Mouse (Mus musculus) bone marrow macrophage, adult 2 months (primary cell): ENCODE data around the gene Gnaz. TPM values are rescaled to one million over a fixed set of nuclear protein-coding genes. Genes with fewer than 3 reads are reported as not detected.
A peak's percentile ranks its signal among the peaks of the same experiment; 100 is the strongest.
"Not testable (repeated sequence)": the region's sequence is repeated elsewhere in the genome, so short reads cannot be mapped to it uniquely, and the experiment has no call there.

Source experiments
- H3K27ac ChIP-seq: 2 replicates; pipeline ENCODE4 v1.5.1; 2012; ENCODE audit warnings: low read depth, low read length; ENCODE audit not compliant: insufficient read depth
- H3K4me1 ChIP-seq: 2 replicates; pipeline ENCODE4 v1.6.1; 2012; ENCODE audit warnings: low read length; ENCODE audit not compliant: control insufficient read depth, insufficient read depth
- H3K4me3 ChIP-seq: 2 replicates; pipeline ENCODE4 v1.5.1; 2012; ENCODE audit warnings: mild to moderate bottlenecking, low read length, moderate library complexity; ENCODE audit not compliant: insufficient read depth
- CTCF ChIP-seq: IDR thresholded peaks from 2 replicates; pipeline ENCODE4 v1.5.1; 2012; ENCODE audit warnings: low read depth, mild to moderate bottlenecking, low read length, moderate library complexity
- POLR2A ChIP-seq: IDR thresholded peaks from 2 replicates; pipeline ENCODE4 v1.6.1; 2012; ENCODE audit warnings: mild to moderate bottlenecking, low read depth, low read length, borderline replicate concordance
- polyA plus RNA-seq: library from polyadenylated mRNA; stranded (reverse); fragments of >200 nt; gene quantifications from 2 replicates; pipeline ENCODE4 v1.2.4, GENCODE M21; 2012; ENCODE audit not compliant: missing spikeins, insufficient read depth, insufficient read length

The Gnaz gene
- polyA plus RNA-seq, 1 experiment = not detected

DNA sequence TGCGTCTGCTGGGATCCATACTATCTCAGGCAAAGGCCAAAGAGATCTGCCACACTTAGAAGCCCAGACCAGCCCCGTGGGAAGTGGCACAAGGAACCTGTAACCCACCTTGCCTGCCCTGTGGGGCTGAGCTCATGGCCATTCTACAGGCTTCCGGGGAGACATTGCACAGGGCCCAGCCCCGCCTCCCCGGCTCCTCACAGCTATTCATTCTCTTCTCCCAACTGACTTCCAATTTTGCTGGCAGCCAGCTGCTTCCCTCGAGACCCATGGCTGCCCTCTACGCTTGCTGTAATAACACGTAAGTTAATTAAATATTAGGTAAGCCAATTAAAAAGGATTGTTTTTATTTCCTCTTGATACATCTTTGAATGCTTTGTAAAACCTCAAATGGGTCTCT lies 59.5 kb downstream of the Gnaz start:
- TF ChIP-seq POLR2A (no peak), CTCF (no peak)
- no peak overlapping the region for H3K4me3 ChIP-seq
- no peak overlapping the region for H3K27ac ChIP-seq

DNA sequence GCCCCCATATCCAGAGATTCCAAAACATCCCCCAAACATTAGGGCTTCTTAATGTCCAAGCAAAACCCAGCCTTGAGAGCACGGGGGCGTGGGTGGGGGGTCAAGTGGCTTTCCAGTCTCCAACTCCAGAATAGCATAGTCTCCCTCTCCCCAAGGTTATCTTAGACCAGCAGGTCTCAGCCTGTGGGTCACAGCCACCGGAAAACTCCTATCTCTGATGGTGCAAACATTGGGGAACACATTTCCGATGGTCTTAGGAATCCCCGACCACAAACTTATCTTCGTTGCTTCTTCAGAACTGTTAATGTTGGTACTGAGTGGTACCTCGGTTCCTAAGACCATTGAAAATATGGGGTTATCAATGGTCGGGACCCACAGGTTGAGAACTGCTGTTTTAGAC lies 61.8 kb downstream of the Gnaz start:
- TF ChIP-seq CTCF (no peak), POLR2A (no peak)
- Histone ChIP-seq H3K27ac (no peak overlapping the region), H3K4me1 (no peaks in the 10 kb centered on the region), H3K4me3 (no peak overlapping the region)

More for the DNA sequence above, 59.5 kb downstream of the Gnaz start:
- H3K4me1 ChIP-seq = no peaks in the 10 kb centered on the region

DNA sequence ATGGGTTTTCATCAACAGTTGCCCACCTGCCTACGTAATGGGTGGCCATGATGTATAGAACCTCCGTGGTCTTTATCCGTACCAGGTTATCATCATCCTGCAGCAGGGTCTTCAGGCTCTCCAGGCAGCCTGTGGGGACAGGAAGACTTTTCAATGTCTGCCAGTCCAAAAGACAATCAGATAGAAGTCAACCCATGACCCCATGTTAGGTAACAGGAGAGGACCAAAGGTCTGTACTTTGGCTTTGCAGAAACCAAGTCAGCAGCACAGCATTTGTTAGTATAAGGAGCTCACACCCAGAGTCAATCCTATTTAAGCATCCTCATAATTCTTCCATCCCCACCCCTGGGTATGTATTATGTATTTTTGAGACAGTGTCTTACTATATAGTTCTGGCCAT lies 62.7 kb downstream of the Gnaz start:
- TF ChIP-seq CTCF (no peak), POLR2A (no peak)
- H3K4me1 ChIP-seq = no peaks in the 10 kb centered on the region

DNA sequence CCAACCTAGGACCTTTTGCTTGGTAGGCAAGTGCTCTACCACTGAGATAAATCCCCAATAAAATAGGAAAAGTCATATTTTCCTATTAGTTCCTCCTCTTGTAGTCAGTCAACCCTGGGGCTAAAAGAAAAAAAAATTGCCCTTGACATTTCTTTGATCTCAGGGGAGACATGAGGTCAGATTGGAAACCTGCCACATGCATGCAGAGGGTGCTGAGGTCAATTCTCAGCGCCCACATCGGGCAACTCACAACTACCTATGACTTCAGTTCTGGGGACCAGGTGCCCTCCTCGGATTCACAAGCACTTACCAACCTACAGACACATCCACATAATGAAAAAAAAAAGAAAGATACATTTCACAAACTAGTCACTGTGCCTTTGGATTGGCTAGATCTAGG lies 63.3 kb downstream of the Gnaz start:
- no peak overlapping the region for H3K4me3 ChIP-seq
- no peaks in the 10 kb centered on the region for H3K4me1 ChIP-seq
- H3K27ac ChIP-seq = no peak overlapping the region
- TF ChIP-seq CTCF = no peak

More for the DNA sequence above, 62.7 kb downstream of the Gnaz start:
- Histone ChIP-seq H3K4me3 (no peak overlapping the region), H3K27ac (no peak overlapping the region)

DNA sequence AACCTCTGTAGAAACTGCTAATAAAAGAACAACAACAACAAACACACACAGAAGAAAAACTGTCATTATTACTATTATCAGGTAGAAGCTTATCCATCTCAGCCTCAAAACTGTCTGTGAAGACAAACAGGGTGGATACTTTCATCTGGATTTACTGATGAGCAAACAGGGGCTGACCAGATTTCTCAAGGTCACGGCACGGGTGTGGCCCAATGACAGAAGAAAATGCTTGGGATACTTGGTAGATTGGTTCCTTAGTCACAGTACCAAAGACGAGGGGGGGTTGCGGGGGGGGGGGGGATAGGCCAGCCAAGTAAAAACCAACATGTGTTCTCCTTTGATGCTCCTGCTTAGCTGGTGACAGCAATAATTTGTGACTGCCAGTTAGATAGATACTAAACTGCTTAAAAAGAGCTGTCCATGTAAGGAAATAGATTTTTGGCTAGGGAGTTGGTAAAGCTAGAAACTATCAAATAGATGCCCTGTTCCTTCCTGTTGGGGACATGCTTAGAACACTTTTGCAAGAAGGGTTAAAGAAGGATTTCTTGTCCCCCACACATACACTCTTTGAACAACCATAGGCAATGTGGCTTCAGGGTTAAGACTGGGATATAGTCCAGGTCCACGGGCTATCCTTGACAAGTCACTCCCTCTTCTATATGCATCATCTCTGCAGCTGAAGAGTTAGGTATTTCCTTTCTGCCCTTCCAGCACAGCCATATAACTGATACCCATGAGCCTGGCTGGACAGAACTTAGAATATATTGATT lies 64.6 kb downstream of the Gnaz start:
- Histone ChIP-seq H3K27ac (no peak overlapping the region), H3K4me3 (no peak overlapping the region), H3K4me1 (no peaks in the 10 kb centered on the region)
- TF ChIP-seq CTCF (no peak), POLR2A (no peak)

DNA sequence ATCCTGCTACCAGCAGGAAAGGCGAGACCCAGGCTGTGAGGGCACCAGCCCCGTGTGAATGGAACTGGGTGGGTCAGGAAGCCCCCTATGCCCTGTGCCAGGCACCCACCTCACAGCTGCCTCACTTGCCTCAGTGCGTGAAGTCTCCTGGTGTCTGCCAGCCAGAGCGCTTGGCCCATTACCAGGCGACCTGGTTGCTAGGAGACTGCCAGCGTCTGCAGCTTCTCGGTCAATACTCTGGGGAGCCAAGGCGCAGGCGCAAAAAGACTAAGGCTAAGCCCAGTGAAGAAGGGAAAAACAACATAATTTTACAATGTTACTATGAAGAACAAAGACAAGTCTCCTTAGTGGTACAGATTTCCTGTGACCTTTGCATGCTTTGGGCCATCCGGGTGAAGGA lies 65.4 kb downstream of the Gnaz start, which contains the start of gene Rsph14:
Rsph14 (minus strand) TSS at position 192 of the 400 bp plus-strand sequence.
- TF ChIP-seq POLR2A (no peak), CTCF (no peak)
- Histone ChIP-seq H3K4me3 (no peak within 1 kb of the TSS), H3K4me1 (no peaks in the 10 kb centered on the region), H3K27ac (no peak within 1 kb of the TSS)

DNA sequence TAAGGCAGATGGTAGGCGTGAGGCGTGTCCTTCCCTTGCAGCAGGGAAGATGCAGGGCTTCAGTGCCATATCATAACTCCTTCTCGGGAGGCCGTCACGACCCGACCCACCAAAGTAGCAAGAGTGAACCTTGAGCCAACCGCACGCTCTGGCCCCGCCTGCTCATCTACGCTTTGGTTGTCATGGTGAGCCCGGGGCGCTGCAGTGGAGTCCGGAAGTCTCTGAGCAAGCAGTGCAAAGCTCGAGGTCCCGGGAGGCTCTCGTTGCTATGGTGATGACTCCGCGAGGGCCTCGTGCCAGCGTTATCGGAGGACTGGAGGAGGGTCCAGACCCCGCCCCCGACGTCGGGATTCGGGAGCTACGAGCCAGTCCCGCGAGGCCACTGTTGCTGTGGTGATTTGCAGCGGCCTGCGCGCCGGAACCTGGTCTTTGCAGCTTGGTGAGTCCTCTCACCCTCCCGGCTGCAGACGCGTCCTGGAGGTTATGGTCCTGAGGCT lies 70.0 kb downstream of the Gnaz start, which contains the start of gene Rab36:
Rab36 (plus strand) TSS at position 176 of the 497 bp plus-strand sequence.
- Histone ChIP-seq H3K4me1 (no peaks in the 10 kb centered on the region), H3K4me3 (peak within 1 kb of the TSS; percentile 31; the same call in 1 of the 2 replicates), H3K27ac (no peak within 1 kb of the TSS)
- no peak for TF ChIP-seq POLR2A
- TF ChIP-seq CTCF = no peak

DNA sequence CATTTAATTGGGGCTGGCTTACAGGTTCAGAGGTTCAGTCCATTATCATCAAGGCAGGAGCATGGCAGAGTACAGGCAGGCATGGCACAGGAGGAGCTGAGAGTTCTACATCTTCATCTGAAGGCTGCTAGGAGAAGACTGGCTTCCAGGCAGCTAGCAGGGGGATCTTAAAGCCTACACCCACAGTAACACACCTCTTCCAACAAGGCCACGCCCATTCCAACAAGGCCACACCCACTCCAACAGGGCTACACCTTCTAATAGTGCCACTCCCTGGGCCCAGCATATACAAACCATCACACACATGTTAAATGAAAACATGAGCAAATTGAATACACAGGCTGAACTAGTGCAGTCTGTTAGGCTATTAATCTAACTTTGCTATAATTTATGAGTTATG lies 75.1 kb downstream of the Gnaz start:
- H3K4me3 ChIP-seq, H3K4me1 ChIP-seq, H3K27ac ChIP-seq: not testable (repeated sequence)

DNA sequence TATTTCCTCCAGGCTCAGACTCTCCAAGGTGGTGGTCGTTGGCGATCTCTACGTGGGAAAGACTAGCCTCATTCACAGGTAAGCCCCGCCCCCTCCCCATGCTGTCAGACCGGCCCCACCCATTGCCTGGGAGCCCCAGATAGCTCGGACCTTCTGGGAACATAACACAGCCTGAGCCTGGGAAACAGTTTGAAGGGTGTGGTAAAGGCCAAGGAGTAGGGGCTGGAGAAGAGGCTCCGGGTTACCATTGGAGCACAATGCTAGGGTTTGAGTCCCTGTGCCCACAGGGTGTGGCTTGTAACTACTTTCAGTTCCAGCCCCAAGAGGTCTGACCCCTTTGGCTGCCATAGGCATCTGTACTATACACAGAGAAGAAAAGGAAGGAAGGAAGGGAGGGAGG lies 77.5 kb downstream of the Gnaz start:
- no peak overlapping the region for H3K4me3 ChIP-seq
- H3K4me1 ChIP-seq = no peaks in the 10 kb centered on the region
- no peak overlapping the region for H3K27ac ChIP-seq
- TF ChIP-seq CTCF (no peak), POLR2A (no peak)

DNA sequence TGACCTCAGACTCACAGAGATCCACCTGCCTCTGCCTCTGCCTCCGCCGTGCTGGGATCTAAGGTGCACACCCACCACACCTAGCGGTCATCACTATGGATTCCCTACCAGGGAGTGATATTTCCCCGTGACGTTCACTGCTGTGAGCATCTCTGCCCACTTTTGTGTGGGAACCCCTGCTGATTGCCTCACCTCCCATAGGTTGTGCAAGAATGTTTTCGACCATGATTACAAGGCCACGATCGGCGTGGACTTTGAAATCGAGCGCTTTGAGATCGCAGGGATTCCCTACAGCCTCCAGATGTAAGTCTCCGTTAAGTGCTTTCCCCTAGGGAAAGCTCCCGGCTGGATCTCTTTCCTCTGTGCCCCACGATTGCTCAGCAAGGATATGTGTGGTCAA lies 78.9 kb downstream of the Gnaz start:
- no peak for TF ChIP-seq CTCF
- TF ChIP-seq POLR2A = no peak
- no peak overlapping the region for H3K27ac ChIP-seq

More for the DNA sequence above, 78.9 kb downstream of the Gnaz start:
- Histone ChIP-seq H3K4me1 (no peaks in the 10 kb centered on the region), H3K4me3 (no peak overlapping the region)
